Mouse (Mus musculus) intestine, embryonic 16.5 days (tissue): ENCODE measurements at regions not wholly inside any gene's neighbourhood (a gene's known extent, or its start where the extent isn't known, plus 50 kb on each side); places are given as distances from the start of the nearest gene placed in this dataset.
A peak's percentile ranks its signal among the peaks of the same experiment; 100 is the strongest.

ENCODE experiments used
- ATAC-seq: fragments of 200-750 bp; cut with Nextera tagmentation; 2 replicates; pipeline ENCODE4 v1.8.0; 2017; ENCODE audit warnings: moderate TSS enrichment, moderate library complexity
- H3K27ac ChIP-seq: fragments of 300-500 bp; sonication (generic); 2 replicates; pipeline ENCODE4 v1.5.1; 2014; ENCODE audit warnings: mild to moderate bottlenecking, low read length
- H3K27me3 ChIP-seq: fragments of 300-500 bp; sonication (generic); replicated peaks from 2 replicates; pipeline ENCODE4 v1.6.1; 2014; ENCODE audit warnings: low read length, control low read depth, mixed read lengths; ENCODE audit not compliant: control insufficient read depth, insufficient read depth
- H3K36me3 ChIP-seq: fragments of 300-500 bp; sonication (generic); 2 replicates; pipeline ENCODE4 v1.6.1; 2014; ENCODE audit warnings: low read length, control low read depth; ENCODE audit not compliant: control insufficient read depth, insufficient read depth
- H3K4me1 ChIP-seq: fragments of 300-500 bp; sonication (generic); 2 replicates; pipeline ENCODE4 v1.6.1; 2014; ENCODE audit warnings: low read length, control low read depth, mixed read lengths; ENCODE audit not compliant: control insufficient read depth, insufficient read depth
- H3K4me2 ChIP-seq: fragments of 300-500 bp; sonication (generic); 2 replicates; pipeline ENCODE4 v1.6.1; 2014; ENCODE audit warnings: low read depth, low read length, control low read depth
- H3K4me3 ChIP-seq: fragments of 300-500 bp; sonication (generic); 2 replicates; pipeline ENCODE4 v1.5.1; 2014; ENCODE audit warnings: mild to moderate bottlenecking, low read length
- H3K9ac ChIP-seq: fragments of 300-500 bp; sonication (generic); 2 replicates; pipeline ENCODE4 v1.6.1; 2014; ENCODE audit warnings: low read depth, low read length
- H3K9me3 ChIP-seq: fragments of 300-500 bp; sonication (generic); 2 replicates; pipeline ENCODE4 v1.6.1; 2016; ENCODE audit warnings: low read length, control low read depth; ENCODE audit not compliant: control insufficient read depth
- WGBS: fragments of 180-500 bp; shearing (Covaris S2); extraction: QIAGEN DNeasy Blood & Tissue Kit; methylation state at CpG from one replicate; pipeline ENCODE4 v1.1.7; 2014; 5-methylcytosine and 5-hydroxymethylcytosine counted together

DNA sequence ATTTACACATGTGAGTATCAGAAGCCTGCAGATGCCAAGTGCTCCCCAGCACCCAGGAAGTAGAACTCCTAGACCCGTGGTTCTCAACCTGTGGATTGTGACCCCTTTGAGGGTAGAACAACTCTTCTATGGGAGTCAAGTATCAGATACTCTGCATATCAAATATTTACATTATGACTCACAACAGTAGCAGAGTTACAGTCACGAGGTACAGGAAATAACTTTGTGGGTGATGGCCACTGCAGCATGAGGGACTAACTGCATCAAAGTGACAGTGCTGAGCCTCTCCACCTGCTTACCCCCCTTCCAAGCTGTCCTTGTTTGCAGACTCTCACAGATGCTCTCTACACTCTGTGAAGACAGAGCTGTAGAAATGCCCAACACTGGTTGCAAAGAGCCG is 145.6 kb downstream of the Enc1 start:
- ATAC-seq: peak; percentile 72
- no peak overlapping the region for H3K27ac ChIP-seq
- WGBS: 21% methylated on average over 3 of the region's 3 CpGs

DNA sequence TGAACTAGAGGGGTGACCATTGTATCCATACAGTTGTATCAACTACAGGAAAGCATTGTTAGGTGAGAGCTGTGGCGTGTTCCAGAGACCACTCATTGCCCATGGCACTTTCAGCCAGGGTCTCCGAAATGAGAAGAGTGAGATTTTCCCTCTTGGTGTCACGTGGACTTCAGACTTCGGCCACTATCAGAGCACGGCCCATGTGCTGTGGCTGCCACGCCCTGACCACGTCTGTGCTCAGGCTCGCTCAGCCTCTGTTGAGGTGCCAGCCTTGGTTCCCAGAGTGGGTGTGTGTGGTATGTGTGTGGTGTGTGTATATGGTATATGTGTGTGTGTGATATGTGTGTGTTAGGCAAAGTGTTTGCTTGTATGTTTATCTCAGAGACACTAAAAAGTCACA is 144.6 kb downstream of the Enc1 start:
- Histone ChIP-seq H3K4me2 (no peak overlapping the region), H3K27ac (no peak overlapping the region), H3K4me3 (no peak overlapping the region), H3K9ac (no peak overlapping the region), H3K27me3 (no peaks in the 10 kb centered on the region), H3K36me3 (no peaks in the 10 kb centered on the region), H3K4me1 (peaks cover 18% of the 10 kb centered on the region; the same call in 1 of the 2 replicates), H3K9me3 (no peaks in the 10 kb centered on the region)
- peak; percentile 71 for ATAC-seq
- WGBS: 74% methylated on average over 8 of the region's 8 CpGs

More for the DNA sequence above, 145.6 kb downstream of the Enc1 start:
- no peaks in the 10 kb centered on the region for H3K9me3 ChIP-seq
- no peaks in the 10 kb centered on the region for H3K27me3 ChIP-seq
- no peak overlapping the region for H3K4me3 ChIP-seq
- no peak overlapping the region for H3K9ac ChIP-seq
- no peak overlapping the region for H3K4me2 ChIP-seq
- peaks cover 21% of the 10 kb centered on the region; the same call in 1 of the 2 replicates for H3K4me1 ChIP-seq
- no peaks in the 10 kb centered on the region for H3K36me3 ChIP-seq

DNA sequence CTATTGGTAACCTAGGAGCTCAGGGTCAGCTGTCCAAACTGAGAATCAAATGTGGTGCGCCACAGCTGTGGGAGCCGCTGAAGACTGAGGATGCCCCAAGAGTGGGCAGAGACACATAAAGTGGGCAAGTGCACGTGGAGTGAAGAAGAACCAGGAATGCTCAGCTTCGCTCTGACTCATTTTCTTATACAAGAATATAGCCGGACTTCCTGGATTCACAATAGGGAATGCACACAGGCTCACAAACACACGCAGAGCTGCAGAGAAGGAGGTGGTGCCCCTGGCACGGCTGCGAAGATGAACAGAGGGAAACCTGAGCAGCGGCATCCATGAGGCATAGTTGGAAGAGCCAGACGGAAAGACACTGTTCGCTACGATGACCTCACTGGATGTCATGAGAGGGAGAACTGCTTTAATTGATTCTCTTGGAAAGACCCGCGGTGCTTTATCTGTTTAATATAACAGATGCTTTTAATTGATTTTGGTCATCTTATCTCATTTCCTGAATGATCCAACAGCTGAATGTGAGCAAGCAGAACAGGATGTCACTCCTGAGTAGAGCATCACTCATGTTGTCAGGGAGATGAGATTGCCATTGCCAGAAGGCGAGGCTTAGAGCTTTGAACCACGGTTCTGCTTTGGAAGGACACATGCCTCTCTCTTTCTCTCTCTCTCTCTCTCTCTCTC is 143.3 kb downstream of the Enc1 start:
- no peak overlapping the region for H3K27ac ChIP-seq
- H3K4me1 ChIP-seq: peaks cover 15% of the 10 kb centered on the region; the same call in 1 of the 2 replicates
- H3K9me3 ChIP-seq: no peaks in the 10 kb centered on the region
- ATAC-seq: no peak
- H3K36me3 ChIP-seq: no peaks in the 10 kb centered on the region
- 63% methylated on average over 16 of the region's 16 CpGs for WGBS
- no peak overlapping the region for H3K9ac ChIP-seq
- H3K4me2 ChIP-seq: no peak overlapping the region
- H3K27me3 ChIP-seq: no peaks in the 10 kb centered on the region
- no peak overlapping the region for H3K4me3 ChIP-seq

DNA sequence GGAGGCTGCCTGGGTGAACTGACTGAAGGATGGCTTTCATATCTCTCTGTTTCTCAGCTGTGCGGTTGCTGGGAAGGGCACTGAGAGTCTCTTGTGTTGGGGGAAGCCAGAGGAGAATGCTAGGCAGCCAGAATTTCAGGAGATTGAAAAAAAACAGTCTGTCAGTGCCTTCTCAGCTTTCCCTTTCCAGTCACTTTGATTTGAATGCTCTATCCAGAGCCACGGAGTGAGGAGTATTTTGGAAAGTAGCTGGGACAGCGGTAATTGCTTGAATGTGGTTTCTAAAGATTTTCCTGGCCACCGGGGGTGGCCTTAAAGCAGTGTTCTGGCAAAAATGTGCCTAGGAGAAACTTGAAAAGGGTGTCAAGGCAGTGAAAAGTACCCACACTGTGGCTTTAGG is 142.4 kb downstream of the Enc1 start:
- ATAC-seq: no peak
- Histone ChIP-seq H3K4me1 (peaks cover 12% of the 10 kb centered on the region; the same call in 1 of the 2 replicates), H3K36me3 (no peaks in the 10 kb centered on the region), H3K4me2 (no peak overlapping the region), H3K27ac (no peak overlapping the region), H3K4me3 (no peak overlapping the region), H3K27me3 (no peaks in the 10 kb centered on the region), H3K9me3 (no peaks in the 10 kb centered on the region), H3K9ac (no peak overlapping the region)
- 54% methylated on average over 4 of the region's 4 CpGs for WGBS

DNA sequence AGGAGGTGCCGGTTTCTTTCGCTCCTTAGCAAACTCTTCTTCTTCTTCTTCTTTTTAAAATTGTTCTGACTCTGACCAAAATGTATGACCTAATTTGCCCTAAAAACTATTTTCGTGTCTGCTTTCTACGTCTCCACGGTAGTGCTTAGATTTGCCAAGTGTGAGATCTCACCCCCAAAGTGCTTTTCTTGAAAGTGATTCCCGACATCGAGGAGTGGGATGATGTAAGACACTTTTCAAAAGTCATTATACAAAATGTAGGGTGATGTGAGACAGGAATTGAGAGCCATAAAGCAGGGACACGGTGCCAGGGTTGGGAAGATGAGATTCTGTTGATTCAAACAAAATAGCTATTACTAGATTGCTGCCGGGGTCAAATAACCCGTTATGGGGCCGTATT is 139.5 kb downstream of the Enc1 start:
- Histone ChIP-seq H3K4me1 (peaks cover 8% of the 10 kb centered on the region; the same call in 1 of the 2 replicates), H3K4me2 (no peak overlapping the region), H3K9ac (no peak overlapping the region), H3K27me3 (no peaks in the 10 kb centered on the region), H3K36me3 (no peaks in the 10 kb centered on the region), H3K4me3 (no peak overlapping the region), H3K9me3 (no peaks in the 10 kb centered on the region), H3K27ac (no peak overlapping the region)
- WGBS: 61% methylated on average over 11 of the region's 11 CpGs
- ATAC-seq: no peak

DNA sequence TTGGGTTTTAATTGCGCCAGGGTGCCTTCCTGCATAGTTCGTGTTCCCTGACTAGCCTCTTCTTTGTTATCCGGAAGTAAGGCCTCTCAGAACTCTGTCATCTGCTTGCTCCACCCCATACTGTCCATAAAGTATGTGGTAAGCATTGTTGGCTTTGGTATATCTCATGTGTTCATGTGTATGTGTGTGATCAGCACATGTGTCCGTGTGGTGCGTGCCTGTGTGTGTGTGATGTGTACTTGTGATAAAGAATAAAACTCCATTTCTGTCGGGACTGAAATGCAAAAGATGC is 135.3 kb downstream of the Enc1 start:
- Histone ChIP-seq H3K4me3 (no peak overlapping the region), H3K9ac (no peak overlapping the region; the same call in 1 of the 2 replicates), H3K36me3 (no peaks in the 10 kb centered on the region), H3K4me2 (no peak overlapping the region), H3K9me3 (no peaks in the 10 kb centered on the region), H3K4me1 (peaks cover 9% of the 10 kb centered on the region; the same call in 1 of the 2 replicates), H3K27ac (peak overlapping the region; percentile 2), H3K27me3 (no peaks in the 10 kb centered on the region)
- ATAC-seq: peak; percentile 59
- 57% methylated on average over 6 of the region's 6 CpGs for WGBS

DNA sequence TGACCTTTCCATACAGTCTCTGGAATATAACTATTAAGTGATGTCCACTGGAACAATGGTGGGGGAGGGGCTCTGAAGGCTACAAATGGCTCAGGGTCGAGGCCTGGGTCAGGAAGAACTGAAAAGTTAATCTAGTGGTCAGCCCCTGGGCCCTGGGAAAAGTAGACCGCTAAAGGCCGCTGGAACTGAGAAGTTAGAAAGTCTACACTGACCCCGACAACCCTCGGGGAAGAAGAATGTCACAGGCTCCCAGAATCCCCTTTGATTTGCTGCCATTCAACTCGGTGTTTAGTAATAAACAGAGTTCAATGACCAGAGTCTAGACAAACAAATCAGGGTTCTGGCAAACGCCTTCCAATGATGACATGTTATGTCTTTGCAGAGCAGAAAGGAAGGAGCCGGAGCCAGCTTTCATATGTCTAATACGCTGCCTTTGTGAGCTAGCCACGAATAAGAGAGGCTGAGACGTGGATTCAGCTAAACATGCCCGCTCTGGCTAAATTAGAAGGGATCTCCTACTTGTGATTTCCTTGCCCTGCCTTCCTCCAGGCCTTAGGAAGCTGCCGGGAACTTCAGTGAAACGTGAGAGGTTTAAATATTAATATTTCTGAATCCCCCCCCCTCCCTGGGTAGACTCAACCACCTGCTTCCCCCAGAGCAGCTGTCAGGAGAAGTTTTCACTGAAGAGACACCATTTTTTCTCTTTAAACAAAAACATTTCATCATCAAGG is 134.8 kb downstream of the Enc1 start:
- Histone ChIP-seq H3K27me3 (no peaks in the 10 kb centered on the region), H3K4me1 (peaks cover 9% of the 10 kb centered on the region; the same call in 1 of the 2 replicates), H3K4me2 (no peak overlapping the region), H3K9ac (no peak overlapping the region; the same call in 1 of the 2 replicates), H3K4me3 (no peak overlapping the region), H3K9me3 (no peaks in the 10 kb centered on the region), H3K36me3 (no peaks in the 10 kb centered on the region), H3K27ac (peak overlapping the region; percentile 2)
- 33% methylated on average over 14 of the region's 14 CpGs for WGBS
- ATAC-seq: 0 out of 2 replicates have a peak, but pooled peaks have one; percentile 23

DNA sequence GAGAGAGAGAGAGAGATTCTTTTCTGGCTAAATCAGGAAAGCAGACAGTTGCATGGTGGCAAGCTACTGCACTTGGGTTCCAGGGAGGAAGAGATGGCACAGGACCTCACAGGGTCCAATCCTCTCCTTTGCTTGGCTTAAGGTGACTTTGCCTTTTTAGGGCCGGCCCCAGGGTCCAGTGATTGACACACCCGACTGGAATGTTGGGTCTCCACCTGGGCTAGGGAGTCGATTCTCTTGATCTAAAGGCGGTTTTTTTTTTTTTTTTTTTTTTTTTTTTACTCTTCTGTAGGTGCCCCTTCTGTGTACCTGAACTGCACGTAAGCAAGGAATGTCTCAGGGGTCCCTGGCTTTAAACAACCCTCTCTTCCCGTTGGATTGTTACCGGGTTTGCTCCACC is 131.4 kb downstream of the Enc1 start:
- no peak overlapping the region for H3K9ac ChIP-seq
- H3K36me3 ChIP-seq: no peaks in the 10 kb centered on the region
- H3K4me1 ChIP-seq: peaks cover 9% of the 10 kb centered on the region; the same call in 1 of the 2 replicates
- no peak overlapping the region for H3K27ac ChIP-seq
- no peak for ATAC-seq
- H3K9me3 ChIP-seq: no peaks in the 10 kb centered on the region
- H3K4me3 ChIP-seq: no peak overlapping the region
- no peak overlapping the region for H3K4me2 ChIP-seq
- WGBS: 33% methylated on average over 7 of the region's 7 CpGs
- no peaks in the 10 kb centered on the region for H3K27me3 ChIP-seq

DNA sequence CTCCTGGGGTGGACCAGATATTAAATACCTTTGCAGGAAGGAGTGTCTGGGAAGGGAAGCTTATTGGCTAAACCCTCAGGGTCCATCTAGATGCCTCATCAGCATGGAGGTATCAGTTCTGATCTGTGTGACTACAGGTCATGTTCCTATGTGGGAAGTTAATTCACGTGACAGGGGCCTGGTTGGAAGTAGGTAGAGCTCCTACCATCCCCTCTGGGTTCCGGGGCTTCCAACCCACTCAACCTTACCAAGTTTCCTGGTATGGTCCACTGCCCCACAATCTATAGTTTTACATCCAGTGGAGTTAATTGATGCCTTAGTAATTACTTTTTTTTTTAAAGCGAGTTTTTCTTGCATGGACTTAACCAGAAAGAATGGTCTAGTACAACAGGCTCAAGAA is 130.3 kb downstream of the Enc1 start:
- no peaks in the 10 kb centered on the region for H3K9me3 ChIP-seq
- H3K4me1 ChIP-seq: peaks cover 9% of the 10 kb centered on the region; the same call in 1 of the 2 replicates
- H3K27ac ChIP-seq: no peak overlapping the region
- H3K4me2 ChIP-seq: no peak overlapping the region
- ATAC-seq: no peak
- no peak overlapping the region for H3K4me3 ChIP-seq
- H3K36me3 ChIP-seq: no peaks in the 10 kb centered on the region
- WGBS: 95% methylated on average over 3 of the region's 3 CpGs
- no peak overlapping the region for H3K9ac ChIP-seq
- no peaks in the 10 kb centered on the region for H3K27me3 ChIP-seq
